Mouse (Mus musculus) right cerebral cortex, postnatal 25 days (tissue): ENCODE measurements around the gene Olig1.

Experiments
- DNase-seq: peaks from one replicate; pipeline ENCODE4 v3.0.0; 2022

Olig1 gene

GRCm38 (mm10) chr16:91314114-91314775 lies 44.7 kb downstream of the Olig1 start:
- DNase-seq, result peak; percentile 66

GRCm38 (mm10) chr16:91320191-91320590 lies 50.6 kb downstream of the Olig1 start:
- DNase-seq, result no peak

- DNase-seq, result peak; percentile 12
These were observed 51.0 kb downstream of the Olig1 start for GRCm38 (mm10) chr16:91320608-91321007.
